Mouse (Mus musculus) lung, postnatal 25 days (tissue): ENCODE measurements around the gene Zfp420.

Source experiments
- DNase-seq: peaks from one replicate; pipeline ENCODE4 v3.0.0; 2022; ENCODE audit warnings: low spot score

The Zfp420 gene

DNA sequence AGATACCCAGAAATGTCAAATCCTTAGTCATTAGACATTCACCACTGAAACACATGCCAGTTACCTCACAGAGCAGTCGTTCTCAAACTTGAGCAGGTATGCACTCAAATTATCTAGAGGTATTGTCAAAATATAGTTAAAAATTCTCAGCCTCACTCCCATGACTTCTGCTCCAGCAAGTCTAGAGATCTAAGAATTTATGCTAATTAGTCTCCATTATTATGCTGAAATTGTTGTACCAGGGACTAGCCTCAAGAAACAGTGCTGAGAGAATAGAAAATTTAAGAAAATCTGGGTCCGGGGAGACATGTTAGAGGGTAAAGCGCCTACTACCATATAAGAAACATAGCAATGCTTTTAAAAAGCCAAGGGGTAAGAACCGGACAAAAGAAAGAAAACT, 44.3 kb downstream of the Zfp420 start:
- DNase-seq, result no peak

DNA sequence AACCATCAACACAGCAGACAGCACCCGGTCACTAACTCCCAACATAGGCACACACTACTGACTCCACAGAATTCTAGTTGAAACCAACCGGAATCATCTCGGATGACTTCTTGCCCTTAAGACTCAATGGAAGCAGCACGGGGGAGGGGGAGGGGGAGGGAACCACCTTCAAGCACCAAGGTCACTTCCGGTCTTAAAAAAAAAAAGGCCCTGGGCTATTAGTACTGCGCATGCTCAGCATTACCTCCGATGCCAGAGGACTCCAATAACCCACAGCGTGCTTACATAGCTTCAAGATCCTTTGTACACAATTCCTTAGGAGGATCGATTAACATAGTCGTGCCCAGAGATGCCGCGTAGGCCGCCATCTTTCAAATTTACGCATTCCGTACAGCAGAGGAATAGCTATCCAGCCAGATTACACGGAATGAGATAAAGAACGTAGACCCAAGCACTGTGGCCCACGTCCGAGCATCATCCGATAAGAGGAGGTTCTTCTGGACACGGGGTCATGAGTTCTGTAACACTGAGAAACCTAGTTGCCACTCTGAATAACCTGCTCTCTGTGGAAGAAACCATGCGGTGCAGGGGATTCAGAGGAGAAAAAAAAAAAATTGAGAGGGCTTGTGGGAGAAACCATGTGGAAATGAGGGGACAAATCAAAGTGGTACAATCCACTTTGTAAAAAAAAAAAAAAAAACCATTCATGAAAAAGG, 46.3 kb downstream of the Zfp420 start, which contains the start of gene Zfp27:
TSS of gene Zfp27 (minus strand) at position 607 of the 716 bp plus-strand sequence.
- peak; percentile 77 for DNase-seq

DNA sequence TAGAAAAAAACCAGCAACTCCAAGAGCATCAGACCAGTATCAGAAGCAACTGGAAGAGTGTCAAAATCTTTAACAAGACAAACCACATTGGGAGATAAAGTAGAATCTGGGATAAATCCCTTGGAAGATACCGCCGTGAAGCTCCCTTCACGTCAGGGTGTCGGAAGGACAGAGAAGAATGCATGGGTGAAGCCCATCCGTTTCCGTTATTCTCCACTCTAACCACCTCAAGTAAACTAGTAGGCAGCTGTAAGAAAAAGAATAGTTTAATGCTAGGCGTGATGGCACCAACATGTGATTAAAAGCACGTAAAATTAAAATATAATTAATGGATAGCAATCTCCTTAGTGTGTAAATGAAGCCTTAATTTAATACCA, 46.9 kb downstream of the Zfp420 start:
- DNase-seq, result no peak

DNA sequence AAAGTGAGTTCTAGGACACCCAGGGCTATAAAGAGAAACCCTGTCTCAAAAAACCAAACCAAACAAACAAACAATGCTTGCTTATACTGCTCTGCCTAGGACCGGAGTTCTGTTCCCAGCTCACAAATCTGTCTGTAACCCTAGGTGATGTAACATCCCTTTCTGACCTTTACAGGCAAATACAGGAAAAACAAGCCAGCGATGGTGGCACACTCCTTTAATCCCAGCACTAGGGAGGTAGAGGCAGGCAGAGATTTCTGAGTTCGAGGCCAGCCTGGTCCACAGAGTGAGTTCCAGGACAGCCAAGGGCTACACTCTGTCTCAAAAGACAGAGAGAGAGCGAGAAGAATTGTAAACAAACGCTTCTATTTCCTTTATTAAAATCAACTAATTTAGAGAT, 47.4 kb downstream of the Zfp420 start:
- no peak for DNase-seq

DNA sequence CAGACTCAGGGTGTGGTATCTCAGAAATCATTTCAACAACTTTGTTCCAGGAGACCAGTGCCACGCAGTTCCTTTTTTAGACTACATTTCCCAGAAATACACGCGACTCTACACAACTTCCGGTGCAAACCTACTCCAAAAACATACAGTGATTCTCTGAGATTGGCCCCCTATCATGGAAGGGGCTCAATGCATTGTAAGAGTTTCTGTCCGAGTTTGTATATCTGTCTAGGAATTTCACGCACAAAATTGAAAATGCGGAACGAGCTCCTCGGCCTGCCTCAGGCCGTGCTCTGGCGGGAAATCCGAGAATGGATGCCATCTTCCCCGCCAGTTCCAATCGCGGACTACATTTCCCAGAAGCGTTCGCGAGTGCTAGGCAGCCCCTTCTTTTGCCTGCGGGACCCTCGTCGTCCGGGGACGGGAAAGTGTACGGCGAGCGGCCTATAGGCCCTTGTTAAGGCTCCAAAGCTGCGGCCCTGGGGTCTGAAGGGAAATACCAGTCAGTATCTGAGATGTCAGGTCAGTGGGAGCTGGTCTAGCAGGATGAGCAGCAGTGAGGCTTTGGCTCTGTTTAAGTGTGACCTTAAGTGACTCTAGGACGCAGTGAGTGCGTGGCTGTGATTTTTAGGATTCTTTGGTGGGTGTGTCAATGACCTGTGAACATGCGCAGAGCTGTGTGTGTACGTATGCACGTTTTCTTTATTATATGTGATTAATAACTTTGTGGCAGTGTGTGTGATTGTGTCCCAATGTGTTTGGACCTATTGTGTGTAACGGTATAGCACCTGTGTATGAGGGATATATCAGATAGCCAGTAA, 48.6 kb downstream of the Zfp420 start, which contains the start of gene Zfp383:
TSS of gene Zfp383 (plus strand) at position 94 of the 821 bp plus-strand sequence.
- DNase-seq, result peak; percentile 88

DNA sequence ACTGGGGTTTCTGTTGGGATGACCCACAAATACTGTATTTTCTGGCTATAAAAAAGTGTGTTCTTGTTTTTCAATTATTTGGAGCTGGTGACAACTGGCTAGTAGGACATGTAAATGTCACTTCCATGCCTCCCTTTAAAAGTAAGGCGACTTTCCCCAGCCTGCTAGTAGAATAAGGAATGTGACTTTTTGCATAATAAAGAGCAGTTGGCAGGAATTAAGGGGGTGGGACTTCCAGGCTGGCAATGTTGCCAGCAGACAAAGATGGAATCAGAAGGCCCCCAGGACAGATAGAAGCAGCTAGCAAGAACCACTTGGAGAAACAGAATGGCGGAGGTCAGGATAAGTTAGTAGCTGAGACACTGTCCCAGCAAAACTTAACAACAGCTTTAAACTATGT, 50.5 kb downstream of the Zfp420 start:
- no peak for DNase-seq

DNA sequence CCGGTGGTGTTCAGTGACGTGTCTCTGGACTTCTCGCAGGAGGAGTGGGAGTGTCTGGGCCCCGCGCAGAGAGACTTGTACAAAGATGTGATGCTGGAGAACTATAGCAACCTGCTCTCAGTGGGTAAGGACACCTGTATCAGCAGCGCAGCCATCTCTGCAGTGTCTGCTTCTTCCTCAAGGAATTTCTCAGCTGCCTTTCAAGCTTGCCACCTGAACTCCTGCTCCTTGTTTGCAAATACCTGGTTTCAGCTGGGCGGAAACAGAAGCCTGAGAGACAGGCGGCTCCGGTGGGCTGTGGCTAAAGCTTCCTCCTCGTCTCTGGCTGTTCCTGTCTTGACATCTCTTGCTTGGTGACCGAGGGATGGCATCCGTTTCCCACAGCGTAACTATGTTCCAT, 52.4 kb downstream of the Zfp420 start:
- DNase-seq, result no peak

DNA sequence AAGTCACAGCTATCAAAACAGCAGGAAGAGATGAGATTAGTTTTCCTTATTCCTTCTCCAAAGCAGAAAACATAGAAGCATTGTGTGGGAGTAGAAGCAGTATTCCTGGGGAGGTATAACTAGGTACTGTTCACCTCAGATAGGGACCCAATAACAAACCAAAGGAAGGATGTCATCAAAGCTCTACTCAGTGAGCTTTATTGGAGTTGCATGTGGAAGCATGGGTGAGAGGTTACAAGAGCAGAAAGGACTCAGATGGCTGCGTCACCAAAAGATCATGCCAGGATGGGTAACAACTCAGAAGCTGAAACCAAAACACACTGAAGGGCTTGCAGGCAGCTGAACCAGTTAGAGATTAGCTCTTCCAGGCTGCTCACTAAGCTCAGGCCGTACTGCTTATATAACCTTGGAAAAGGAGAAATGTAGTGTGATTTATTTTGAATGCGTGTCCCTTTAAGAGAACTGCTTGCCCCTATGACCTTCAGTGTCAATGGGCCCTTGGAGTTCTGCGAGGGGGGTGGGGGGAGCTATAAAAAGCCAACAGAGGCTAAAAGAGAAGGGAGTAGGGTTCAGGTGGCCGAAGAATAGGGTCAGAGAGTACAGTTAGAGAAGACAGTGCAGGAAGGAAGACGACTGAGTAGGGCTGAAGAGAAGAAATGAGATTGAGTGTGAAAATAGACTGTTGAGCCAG, 57.7 kb downstream of the Zfp420 start:
- DNase-seq, result no peak

DNA sequence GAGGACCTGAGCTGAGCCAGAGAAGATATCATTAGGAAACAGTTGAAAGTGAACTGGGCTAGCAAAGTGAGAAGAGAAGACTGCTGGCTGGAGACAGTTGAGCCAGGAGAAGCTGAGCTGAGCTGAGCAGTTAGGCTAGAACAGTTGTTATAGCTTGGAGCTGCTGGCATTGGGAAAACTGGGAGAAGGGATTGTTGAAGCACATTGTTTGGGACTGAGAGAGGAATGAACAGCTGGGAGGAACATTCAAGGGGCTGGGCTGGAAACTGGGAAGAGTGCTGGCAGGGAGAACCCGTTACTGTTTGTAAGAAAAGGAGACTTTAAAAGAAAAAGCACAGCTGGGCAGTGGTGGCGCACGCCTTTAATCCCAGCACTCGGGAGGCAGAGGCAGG, 58.3 kb downstream of the Zfp420 start:
- DNase-seq, result peak; percentile 10

DNA sequence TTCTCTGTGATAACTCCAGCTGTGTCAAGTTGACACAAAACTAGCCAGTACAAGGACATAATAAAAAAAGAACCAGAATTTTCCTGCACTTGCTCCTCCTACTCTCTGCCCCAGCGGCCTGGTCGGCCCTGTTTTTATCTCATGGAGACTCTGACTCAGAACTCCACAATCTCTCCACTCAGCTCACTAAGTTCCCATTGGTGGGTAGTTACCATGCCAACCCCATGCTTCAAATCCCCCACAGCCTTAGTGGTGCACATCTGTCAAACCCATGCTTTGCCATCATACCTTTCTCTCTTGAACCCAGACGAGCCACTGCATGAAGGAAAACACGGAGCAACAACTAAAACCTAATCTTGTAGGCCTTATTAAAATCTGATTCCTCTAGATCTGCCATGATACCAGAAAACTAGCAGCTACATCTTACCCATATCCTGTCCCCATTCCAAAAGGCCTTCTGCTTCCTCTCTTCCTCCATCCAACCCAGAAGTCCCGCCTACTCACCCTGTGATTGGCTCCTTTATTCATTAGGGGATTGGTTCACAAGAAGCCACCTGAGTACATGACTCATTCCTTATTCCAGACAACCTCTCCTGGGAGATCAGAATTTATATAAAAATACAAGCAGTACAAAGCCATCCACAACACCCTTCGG, 61.8 kb downstream of the Zfp420 start:
- DNase-seq, result no peak

DNA sequence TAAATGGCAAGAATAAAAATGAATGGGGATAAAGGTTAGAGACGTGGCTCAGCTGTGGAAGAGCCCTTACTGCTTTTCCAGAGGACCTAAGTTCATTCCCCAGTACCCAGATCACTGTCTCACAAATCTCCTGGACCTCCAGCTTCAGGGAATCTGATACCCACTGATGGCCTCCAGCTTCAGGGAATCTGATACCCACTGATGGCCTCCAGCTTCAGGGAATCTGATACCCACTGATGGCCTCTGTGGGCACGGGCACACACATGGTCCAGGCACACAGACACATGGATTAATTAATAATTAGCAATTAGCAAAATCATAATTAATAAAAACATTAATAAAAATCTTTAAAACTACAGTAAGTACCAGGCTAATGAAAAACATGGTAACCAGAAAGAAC, 63.0 kb downstream of the Zfp420 start:
- DNase-seq, result no peak
